Mouse (Mus musculus) ES-Bruce4 (cell line): ENCODE data around the gene Celsr2.

Source experiments
- CTCF ChIP-seq: IDR thresholded peaks from one replicate; pipeline ENCODE4 v1.8.1; 2011; ENCODE audit warnings: low read depth, low read length
- EP300 ChIP-seq: IDR thresholded peaks from 2 replicates; pipeline ENCODE4 v1.6.1; 2011; ENCODE audit warnings: low read depth, low read length; ENCODE audit not compliant: insufficient read depth
- POLR2A ChIP-seq: IDR thresholded peaks from one replicate; pipeline ENCODE4 v1.8.1; 2011; ENCODE audit warnings: low read length; ENCODE audit not compliant: insufficient read depth

- TF ChIP-seq POLR2A (no peak), EP300 (no peak), CTCF (no peak)
These were observed 23.1 kb downstream of the Celsr2 start for GRCm38 (mm10) chr3:108392299-108392698.
